Mouse (Mus musculus) brain, adult 2 months (tissue): ENCODE data around the gene Zbtb17.

Source experiments
- DNase-seq: peaks from one replicate; pipeline ENCODE4 v3.0.0; 2011; ENCODE audit warnings: low read depth, low spot score

Gene Zbtb17

DNA sequence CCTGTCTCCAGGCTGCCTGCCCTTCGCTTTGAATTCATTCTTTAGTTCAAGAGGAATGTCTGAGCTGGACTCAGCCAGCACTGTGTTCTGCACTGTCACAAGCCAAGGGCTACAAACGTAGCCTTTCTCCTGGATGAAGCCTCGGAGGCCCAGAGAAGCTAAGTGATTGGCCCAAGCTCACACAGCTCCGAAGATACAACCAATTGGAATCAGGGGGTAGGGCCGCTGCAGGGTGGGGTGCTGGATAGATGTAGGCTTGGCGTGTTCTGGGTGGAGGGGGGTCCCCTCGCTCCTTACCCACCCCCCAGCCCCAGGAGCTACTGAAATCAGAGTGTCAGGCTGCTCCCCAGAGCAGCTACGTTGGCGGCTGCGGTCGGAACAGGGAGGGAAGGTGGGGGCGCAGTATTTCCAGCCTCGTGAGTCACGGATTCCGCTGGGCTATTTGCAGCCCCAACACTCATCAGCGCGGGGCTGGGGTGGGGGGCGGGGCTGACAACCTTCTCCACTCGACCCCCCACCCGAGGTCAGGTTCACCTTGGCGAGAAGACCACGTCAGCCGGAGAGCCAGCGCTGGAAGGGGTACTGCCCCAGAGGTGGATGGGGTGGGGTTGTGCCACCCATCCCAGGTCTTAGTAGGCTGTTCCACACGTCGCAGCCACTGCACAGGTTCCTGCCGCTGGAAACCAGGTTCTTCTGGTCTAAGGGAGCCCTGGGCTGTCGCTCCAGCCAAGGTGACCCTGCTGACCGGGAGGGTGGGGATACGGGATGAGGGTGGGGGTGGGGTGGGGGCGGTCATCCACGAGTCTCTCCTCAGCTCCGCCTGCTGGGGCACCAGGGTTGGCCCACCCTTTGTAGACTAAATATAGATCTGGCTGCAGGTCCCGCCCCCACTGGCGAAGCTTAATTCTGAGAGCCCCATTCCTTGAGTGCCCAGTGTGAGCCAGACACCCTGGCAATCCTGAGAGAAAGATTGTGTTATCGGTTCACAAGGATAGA is 18.7 kb upstream of the Zbtb17 start:
- peak; percentile 93 for DNase-seq

DNA sequence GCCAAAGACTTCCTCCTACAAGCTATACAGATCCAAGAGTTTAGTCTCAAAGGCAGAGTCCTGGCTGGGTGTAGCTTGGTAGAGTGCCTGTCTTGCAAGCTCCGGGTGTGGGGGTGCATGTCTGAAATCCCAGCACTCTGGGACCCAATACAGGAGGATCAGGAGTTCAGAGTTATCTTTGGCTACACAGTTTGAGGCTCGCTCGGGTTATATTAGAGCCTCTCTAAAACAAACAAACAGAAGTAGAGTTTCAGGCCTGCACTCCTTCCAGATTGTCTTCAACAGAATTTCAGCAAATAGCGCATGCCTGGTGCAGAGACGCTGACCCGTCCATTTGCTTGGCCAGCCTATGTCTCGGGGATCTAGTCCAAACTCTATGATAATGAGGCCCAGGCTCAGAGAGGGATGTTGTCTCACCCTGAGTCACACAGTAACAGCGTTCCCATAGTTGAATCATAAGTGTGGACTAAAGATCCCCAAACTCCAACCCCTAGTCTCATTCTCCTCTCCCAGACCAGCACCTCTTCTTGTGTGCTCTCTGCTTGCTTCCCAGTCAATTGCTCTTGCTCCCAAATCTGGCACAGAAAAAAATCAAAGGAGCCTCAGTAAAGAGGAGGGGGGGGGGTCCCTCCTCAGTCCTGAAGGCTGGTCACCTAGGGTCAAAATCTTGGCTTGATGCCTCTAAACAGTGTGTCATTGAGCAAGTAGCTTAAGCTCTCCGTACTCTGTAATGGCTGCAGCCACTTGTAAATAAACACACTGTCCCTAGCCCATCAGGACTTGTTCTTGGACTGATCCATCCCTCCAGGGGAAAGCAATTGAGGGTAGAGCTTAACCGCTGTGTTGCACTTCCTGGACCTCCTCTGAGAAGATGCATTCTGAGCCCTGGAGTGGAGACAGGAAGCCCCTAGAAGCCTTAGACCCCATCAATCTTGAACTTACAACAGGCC is 17.4 kb upstream of the Zbtb17 start:
- DNase-seq, result no peak

DNA sequence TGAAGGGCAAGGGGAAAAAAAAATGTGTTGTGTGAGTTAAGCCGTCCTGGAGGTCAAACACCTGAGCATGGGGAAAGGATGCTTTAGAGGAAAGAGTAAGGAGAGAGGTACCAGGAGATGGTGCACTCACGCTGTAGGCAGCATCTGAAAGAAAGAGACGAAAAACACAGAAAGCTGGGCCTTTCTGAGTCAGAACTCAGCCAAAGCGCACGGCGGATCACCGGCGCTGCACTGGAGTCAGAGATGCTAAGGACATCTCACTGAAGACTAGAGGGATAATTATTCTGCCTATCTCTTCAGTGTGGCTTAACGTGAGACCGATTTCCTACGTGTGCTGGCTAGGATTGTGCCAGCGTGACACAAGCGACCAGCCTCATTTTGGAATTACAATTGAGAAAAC is 16.5 kb upstream of the Zbtb17 start:
- DNase-seq, result no peak

DNA sequence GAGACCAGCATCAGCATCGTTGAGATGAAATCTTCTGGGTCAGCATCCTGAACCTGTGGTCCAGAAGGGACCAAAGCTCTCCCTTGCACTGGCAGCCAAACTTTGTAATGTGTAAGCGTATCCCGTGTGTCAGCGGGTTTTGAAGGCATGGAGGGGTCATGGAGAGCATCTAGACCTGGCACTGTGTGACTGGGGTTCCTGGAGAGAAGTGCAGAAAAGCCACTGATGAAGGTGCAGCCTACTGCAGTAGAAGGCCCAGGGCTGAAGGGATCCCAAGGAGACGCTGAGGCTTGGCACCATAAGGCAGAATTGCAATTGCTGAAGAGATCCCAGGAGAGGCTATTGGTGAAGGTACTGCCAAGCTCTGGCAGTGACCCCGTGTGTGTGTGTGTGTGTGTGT is 15.1 kb upstream of the Zbtb17 start:
- DNase-seq, result no peak

DNA sequence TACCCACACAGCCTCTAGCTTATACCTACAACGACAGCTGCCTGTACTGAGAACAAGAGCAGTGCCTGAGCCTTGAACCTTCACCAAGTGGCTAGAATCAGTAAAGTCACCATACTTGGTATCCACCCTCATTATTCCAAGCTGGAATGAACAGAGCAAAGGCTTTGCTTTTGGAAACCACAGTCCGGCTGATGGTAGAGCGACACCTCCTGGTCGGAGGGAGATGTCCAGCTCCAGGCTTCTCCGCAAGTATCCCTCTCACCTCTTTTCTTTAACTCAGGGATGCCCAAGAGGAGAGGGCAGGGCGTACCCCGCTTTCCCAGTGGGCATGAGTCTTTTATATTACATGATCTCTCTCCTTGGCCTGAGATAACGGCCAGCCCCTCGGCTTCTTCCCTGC is 14.6 kb upstream of the Zbtb17 start:
- DNase-seq, result peak; percentile 48

DNA sequence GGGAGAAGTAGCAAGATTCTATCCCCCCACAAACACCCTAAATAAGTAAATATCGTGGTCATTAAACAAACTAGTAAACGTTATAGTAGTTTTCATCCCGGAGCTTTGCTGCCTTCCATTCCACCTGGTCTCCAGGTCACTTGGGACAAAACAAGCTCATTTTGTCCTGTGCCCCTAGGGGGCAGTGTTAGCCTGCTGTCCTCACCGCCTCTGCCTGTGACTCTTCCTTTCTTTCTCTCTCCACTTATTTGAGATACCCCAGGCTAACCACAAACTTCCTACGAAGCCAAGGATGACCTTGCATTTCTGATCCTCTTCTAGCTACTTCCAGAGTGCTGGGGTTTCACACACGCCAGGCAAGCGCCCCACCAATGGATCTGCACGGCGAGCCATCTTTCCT is 13.5 kb upstream of the Zbtb17 start:
- peak; percentile 86 for DNase-seq

DNA sequence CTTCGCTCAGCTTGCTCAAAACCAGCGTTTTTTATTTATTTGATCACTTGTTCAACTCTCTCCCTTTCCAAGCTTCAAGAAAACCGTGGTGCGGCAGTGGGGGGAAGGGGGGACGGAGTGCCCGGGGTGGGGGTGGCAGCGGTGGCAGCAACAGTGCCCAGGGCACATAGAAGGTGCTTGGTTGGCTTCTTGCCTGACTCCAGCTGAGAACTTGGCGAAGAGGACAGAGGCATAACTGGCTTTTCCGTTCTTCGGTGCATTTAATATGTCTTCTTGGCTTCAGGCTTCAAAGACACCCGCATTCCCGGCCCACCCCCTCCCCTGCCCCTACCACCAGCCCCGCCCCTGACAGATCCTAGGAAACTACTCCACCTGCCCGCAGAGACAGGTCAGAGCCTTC is 11.8 kb upstream of the Zbtb17 start:
- no peak for DNase-seq

DNA sequence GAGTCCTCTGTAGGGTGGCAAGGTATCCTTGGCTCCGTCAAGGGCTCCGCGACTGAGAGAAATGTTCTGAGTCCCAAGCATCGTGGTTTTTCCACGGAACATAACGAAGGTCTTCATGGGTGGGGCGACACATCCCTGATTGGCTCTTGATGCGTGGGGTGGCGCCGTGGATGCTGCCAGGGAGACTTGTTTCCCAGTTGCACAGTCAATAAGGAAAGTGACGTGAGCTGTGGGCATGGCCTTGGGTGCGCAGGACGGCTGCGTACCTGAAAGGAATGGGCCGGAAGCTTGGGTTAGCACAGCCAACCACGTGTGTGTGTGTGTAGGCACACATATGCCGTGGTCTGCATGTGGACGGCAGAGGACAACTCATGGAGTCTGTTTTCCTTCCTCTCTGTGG is 11.3 kb upstream of the Zbtb17 start:
- no peak for DNase-seq

DNA sequence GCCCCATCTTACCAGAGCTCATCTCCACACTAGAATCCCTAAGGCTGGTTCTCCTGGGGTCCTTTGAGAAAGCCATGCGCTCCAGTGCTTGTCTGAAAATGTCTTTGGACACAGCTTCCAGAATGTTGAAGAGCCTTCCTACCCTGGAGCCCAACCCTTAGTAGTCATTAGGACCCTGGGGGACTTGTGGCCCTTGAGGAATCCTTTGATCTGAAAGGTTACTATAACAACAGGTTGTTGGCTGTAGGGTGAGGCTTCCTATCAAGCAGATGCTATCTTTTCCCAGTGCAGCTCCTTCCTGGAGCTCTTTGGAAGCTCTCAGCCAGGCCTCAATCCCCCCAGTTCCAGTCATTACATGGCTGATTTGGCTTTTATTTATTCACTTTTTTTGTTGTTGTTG is 8.5 kb upstream of the Zbtb17 start, which contains the start of gene Srarp:
TSS of gene Srarp (minus strand) at position 132 of the 400 bp plus-strand sequence.
- DNase-seq, result no peak

DNA sequence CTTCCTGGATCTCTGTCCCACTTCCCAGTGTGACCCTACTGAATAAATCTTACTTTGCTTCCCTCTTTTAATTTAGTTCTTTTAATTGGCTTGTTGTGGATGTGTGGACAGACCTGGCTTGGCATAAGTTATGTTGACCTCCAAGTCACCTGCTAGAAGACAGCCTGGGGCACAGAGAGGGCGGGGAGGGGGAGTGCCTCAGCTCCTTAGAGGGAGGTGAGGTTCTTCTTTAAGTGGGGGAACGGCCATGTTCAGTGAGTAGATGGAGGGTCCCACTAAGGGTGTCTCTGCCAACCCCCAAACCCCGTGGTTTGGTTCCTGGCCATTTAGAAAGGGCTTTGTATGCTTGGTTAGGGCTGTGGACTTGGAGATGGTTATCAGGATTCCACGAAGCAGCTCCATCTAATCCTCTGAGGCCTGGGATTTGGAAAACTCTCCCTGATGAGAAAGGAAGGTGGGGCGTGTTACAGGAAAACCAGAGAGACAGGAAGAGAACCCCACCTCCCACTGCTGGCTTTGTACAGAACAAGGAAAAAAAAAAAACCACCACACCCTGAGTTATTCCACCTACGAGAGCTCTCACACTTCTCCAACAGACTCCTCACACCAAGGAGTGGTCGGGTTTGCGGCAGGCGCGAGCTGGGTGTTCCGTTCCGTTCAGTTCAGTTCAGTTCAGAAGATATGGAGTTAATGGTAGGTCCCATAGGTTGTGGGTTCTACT is 5.2 kb upstream of the Zbtb17 start:
- peak; percentile 39 for DNase-seq

DNA sequence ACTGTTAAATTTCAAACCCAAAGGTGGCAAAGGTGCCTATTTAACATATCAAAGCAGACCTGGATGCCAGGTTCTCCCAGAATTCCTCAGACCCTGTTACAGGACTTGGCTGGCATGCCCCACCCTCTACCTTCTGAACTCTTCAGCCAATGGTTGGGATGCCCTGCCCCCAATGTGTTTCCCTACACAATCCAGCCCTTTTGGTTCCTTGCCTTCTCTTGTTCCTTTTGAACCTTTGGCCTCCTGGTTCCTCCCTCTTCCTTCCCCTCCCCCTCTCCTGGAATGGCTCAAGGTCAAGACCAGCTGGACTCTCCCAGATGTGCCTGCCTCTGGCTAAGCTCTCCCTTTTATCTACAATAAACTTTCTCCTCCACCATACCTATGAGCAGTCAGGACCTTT is 3.6 kb upstream of the Zbtb17 start:
- no peak for DNase-seq

DNA sequence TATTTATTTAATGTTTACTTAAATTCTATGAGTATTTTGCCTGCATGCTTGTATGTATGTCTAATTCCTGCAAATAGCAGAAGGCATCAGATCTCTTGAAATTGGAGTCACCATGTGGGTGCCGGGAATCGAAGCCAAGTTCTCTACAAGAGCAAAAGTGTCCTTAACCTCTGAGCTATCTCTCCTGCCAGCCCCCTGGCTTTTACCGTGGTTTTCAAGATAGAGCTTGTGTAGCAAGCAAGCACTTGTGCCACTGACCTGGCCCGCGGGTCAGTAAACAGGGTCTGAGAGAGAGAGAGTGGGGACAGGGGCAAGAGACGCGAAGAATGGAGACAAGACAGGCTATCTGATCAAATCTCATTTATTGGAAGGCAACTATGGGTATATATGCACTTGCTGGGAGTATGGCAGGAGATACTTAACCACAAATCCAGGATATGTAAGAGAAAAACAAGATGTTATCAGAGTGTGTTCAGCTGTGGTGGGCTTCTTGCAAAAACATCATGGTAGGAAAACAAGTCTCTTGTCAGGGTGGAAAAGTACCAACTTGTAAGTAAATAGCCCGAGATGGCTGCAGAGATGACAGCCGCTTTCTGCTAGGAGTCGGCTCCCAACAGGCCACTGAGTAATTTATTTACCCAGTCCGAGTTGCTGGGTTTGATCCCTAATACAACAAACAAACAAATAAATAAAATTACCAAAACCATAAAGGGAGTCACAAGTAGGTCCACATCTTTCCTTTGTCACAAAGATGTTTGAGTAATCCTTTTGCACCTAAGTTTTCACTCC is 619 bp upstream of the Zbtb17 start:
- no peak for DNase-seq

DNA sequence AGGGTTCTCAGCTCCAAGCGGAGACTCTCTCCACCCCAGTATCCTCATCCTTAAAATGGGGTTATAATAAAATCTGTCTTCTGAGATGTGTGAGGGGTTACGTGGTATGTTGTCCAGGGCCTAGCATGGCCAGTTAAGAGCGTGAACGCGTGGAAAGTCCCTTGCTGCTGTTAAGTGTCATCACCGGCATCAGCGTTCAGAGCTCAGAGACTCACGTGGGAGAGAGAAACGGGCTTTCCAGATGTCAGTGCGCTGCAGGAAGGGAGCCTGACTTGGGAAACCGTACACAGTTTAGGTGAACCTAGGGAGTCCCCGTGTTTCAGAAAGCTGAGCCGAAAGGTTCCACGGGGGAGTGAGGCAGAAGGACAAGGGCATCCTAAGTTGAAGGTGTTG is 870 bp downstream of the Zbtb17 start:
- DNase-seq, result peak; percentile 45

DNA sequence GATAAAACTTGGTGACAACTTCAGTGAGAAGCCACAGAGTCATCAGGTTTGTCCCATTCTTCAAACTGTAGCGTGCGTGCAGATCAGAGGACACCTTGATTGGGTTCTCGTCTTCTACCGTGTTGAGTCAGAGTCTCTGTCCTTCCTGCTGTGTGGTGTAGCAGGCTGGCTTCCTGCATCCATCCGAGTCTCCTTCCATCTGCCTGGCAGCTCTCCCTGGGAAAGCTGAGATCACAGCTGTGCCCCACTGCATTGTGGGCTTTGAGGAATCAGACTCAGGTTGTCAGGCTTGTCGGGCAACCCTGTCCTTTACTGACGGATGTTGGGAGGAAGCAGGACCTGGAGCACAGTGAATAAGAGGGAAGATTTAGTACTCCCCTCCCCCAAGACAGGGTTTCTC is 1.8 kb downstream of the Zbtb17 start:
- peak; percentile 63 for DNase-seq

DNA sequence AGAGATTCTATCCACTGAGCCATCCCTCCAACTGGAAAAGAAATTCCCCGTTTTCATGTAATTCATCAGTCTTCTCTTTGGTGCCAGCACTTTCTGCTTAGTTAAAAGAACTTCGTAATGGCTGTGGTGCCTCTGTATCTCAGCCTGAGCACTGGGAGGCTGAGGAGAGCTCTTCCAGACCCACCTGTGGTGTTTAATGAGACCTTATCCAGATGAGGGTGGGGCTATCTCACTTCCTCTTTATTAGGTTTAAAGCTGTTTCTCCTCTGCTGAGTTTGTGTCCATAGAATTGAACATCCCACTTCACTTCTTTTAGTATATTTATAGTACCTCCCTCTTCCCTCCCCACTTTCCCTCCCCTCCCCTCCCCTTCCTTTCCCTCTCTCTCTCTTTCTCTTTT is 6.8 kb downstream of the Zbtb17 start:
- no peak for DNase-seq

DNA sequence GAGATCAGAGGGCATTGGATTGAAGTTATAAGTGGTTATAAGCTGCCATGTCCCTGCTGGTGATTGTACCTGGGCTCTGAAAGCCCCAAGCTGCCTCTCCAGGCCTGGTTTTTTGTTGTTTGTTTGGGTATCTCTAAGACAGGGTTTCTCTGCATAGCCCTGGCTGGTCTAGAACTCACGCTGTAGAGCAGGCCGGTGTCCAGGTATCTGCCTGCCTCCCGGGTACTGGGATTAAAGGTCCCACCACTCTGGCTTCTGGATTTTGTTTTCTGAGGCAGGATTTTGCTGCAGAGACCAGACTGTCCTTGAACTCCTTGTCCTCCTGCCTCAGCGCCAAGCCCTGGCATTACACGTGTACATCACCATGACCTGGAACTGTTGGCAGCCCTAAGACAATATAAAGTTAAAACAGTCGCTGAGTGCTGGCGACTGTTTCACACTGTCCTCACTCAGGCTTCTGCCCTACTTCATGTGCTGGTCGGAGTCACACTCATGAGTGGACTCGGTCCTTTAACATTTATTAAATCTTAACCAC is 7.5 kb downstream of the Zbtb17 start:
- DNase-seq, result no peak

DNA sequence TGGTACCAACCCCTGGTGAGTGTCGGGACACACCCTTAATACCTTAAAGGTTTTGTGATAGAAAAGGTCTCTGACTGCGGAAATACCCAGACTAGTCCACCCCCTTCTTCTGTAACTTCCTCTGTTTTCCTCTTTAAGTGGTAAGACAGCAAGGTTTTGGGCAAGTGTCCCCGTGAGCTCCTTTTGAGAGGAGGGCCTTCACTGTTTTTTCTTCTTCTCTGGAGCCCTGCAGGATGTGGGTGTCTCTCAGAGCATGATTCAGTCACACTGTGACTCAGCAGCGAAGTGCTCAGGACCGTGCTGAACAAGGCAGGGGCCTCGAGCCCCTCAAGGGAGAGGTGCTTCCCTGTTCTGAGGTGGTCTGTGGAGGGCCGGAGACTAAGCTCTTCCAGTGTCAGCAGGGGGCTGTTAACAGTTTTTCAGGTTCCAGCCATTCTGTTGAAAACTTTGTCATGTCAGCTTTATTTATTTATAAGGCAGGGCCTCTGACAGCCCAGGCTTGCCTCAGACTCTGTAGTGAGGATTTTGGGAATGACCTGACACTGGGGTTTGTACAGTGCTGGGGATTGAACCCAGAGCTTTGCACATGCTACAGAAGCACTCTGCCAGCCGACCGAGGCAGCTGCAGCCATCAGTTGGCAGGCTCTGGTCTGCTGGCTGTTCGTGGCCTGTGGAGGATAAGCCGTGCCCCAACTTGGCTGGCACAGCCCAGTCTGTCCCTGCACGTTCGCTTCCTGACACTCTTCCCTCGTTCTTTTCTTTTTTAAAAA is 10.3 kb downstream of the Zbtb17 start:
- peak; percentile 87 for DNase-seq

DNA sequence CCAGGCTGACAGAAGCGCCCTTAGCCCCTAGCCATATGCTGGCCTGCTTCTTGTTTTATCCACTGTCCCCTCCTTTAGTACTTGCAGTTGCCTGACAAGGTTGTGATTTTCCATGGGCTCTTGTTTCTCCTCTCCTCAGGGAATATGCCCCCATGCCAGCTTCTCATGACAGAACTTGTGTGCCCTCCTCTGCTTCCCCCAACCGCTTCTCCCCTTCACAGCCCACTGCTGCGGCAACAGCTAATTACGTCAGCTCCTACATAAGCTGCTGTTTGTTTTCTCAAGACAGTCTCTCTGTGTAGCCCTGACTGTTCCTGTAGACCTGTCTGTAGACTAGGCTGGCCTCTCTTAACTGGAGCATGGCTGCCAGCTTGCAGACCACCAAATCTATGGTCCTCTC is 11.1 kb downstream of the Zbtb17 start:
- peak; percentile 48 for DNase-seq

DNA sequence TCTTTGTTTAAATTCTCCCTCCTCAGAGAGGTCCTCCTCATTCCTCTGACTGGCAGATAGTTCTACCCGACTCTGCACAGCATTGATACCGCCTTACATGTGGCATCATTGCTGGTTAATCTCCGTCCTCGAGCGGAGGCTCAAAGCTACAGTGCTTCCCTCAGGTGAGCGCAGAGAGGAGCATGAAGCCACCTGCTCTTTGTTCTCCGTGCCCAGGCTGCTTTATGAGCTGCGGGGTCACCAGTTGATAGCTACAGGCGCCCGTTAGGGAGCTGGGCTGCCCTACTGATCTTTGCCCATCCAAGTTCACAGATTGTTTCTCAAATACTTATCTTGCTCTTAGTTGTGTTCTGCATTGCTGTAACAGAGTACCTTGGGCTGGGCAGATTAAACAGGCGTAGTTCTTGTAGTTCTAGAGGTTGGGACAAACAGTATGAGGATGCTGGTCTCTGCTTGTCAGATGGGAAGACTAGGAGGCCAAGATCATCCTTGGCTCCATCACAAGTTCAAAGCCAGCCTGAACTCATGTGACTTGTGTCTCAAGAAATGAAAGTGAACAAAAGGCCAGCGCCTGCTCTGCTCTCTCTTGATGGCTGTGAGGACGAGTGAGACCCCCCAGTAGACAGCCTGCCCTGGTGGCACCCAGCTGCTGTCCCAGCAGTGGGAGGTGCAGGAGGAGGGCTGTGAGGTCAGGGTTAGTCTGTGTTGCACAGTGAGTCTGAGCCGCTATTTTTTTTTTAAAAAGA is 11.9 kb downstream of the Zbtb17 start:
- no peak for DNase-seq
